Mouse (Mus musculus) thymus, postnatal 36 days (tissue): ENCODE results near the gene Snd1.

ENCODE experiments used
- DNase-seq, 2 experiments: peaks; one replicate each; pipeline ENCODE4 v3.0.0; 2022; ENCODE audit warnings: mixed read lengths in 2 of 2

Gene Snd1

GRCm38 (mm10) chr6:28474839-28475238 is at the start of gene Snd1:
Snd1 (plus strand) TSS chr6:28475139.
- DNase-seq, result no peak

- DNase-seq, result peak; percentile 63 to 76
Measured at GRCm38 (mm10) chr6:28427096-28427839, 47.7 kb upstream of the Snd1 start, which contains the start of gene Fscn3. Fscn3 (plus strand) TSS chr6:28427789.

- no peak for DNase-seq
Measured at GRCm38 (mm10) chr6:28428290-28428689, 46.6 kb upstream of the Snd1 start, which contains the start of gene Gcc1. Gcc1 (minus strand) TSS chr6:28428390.

- DNase-seq, result no peak
Measured at GRCm38 (mm10) chr6:28429870-28430269, 45.1 kb upstream of the Snd1 start.

- DNase-seq, result no peak
Measured at GRCm38 (mm10) chr6:28430795-28431537, 44.0 kb upstream of the Snd1 start.

GRCm38 (mm10) chr6:28431538-28431855 is 43.4 kb upstream of the Snd1 start:
- DNase-seq, result no peak

GRCm38 (mm10) chr6:28447937-28448336 is 27.0 kb upstream of the Snd1 start:
- DNase-seq, result no peak

GRCm38 (mm10) chr6:28449253-28449652 is 25.7 kb upstream of the Snd1 start, which contains the start of gene Pax4:
Pax4 (minus strand) TSS chr6:28449353.
- DNase-seq, result no peak

GRCm38 (mm10) chr6:28450481-28450880 is 24.5 kb upstream of the Snd1 start:
- no peak for DNase-seq

GRCm38 (mm10) chr6:28450977-28451376 is 24.0 kb upstream of the Snd1 start:
- DNase-seq, result no peak

- DNase-seq, result no peak
Measured at GRCm38 (mm10) chr6:28459221-28459668, 15.7 kb upstream of the Snd1 start.

- DNase-seq, result peak; percentile 57 to 68
Measured at GRCm38 (mm10) chr6:28460534-28460933, 14.4 kb upstream of the Snd1 start.

GRCm38 (mm10) chr6:28464630-28465029 is 10.3 kb upstream of the Snd1 start:
- DNase-seq, result no peak

- DNase-seq, result no peak
Measured at GRCm38 (mm10) chr6:28470017-28470602, 4.8 kb upstream of the Snd1 start.

- no peak for DNase-seq
Measured at GRCm38 (mm10) chr6:28470621-28471020, 4.3 kb upstream of the Snd1 start.

- no peak for DNase-seq
Measured at GRCm38 (mm10) chr6:28471284-28472035, 3.5 kb upstream of the Snd1 start.

GRCm38 (mm10) chr6:28474211-28474610 is 728 bp upstream of the Snd1 start:
- no peak for DNase-seq

- DNase-seq, result peak; percentile 93 to 98
Measured at GRCm38 (mm10) chr6:28479865-28480751, 5.2 kb downstream of the Snd1 start.

- no peak for DNase-seq
Measured at GRCm38 (mm10) chr6:28480752-28481492, 6.0 kb downstream of the Snd1 start.

GRCm38 (mm10) chr6:28482711-28483315 is 7.9 kb downstream of the Snd1 start:
- no peak for DNase-seq

GRCm38 (mm10) chr6:28486008-28486407 is 11.1 kb downstream of the Snd1 start:
- DNase-seq, result no peak
